Mouse (Mus musculus): ENCODE measurements around the gene Kptn.

Kptn gene

DNA sequence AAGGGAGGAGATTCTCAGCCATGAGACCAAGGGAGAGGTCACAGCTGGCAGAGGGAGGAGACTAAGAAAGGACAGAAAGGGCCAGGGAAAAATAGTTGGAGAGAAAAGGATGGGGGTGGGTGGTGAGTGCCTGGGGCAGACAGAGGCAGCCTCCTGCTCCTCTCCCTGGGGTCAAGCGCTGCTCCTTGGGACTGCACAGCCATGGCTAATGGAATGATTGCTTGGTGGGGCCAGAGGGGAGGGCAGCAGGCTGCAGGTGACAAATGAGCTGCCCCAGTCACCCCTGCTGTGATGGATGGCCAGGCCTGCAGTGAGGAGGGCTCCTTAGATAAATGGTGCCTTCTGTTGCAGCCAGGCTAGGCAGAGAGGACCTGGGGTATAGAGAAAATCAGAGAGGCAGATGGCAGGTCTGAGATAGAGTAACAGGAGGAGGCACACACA lies 52.5 kb downstream of the Kptn start:
- peak; percentile 67 for DNase-seq

DNA sequence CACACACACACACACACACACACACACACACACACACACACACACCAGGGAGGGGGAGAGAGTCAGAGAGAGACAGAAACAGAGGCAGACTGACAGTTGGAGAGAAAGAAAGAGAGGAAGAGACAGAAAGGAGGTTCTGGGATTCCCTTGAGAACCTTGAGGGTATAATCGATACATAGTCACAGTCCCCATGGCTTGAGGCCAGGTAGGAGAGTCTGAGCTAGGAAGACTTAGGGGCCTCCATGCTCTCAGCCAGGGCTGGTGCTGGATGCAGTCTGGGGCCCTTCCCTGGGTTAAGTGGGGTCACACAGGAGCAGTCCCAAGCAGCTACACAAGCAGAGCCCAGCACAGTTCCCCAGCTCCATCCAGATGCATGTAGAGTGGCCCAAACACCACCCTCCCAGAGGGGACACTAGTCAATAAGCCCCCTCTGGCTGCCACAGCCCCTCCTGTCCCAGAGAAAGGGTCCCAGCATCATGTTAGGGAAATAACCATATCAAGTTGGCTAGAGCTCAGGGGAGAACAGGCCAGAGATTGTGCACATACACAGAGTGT lies 53.0 kb downstream of the Kptn start:
- DNase-seq = no peak

DNA sequence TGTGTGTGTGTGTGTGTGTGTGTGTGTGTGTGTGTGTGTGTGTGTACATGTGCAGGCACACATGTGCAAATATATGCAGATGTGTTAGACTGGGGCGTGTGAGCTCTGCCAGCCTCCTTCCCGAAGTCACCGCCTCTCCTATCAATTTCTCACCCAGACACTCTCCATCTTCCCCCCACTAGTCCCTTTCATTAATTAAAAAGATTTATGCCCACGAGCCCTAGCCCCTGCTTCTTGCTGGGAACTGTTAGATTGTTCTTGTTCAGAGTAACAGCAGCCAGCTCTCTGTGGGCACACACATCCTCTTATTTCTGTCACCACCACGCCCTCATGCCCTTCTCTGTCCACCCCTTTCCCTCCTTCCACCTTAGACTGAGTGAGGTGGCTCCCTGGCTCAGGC lies 53.5 kb downstream of the Kptn start:
- no peak for DNase-seq

DNA sequence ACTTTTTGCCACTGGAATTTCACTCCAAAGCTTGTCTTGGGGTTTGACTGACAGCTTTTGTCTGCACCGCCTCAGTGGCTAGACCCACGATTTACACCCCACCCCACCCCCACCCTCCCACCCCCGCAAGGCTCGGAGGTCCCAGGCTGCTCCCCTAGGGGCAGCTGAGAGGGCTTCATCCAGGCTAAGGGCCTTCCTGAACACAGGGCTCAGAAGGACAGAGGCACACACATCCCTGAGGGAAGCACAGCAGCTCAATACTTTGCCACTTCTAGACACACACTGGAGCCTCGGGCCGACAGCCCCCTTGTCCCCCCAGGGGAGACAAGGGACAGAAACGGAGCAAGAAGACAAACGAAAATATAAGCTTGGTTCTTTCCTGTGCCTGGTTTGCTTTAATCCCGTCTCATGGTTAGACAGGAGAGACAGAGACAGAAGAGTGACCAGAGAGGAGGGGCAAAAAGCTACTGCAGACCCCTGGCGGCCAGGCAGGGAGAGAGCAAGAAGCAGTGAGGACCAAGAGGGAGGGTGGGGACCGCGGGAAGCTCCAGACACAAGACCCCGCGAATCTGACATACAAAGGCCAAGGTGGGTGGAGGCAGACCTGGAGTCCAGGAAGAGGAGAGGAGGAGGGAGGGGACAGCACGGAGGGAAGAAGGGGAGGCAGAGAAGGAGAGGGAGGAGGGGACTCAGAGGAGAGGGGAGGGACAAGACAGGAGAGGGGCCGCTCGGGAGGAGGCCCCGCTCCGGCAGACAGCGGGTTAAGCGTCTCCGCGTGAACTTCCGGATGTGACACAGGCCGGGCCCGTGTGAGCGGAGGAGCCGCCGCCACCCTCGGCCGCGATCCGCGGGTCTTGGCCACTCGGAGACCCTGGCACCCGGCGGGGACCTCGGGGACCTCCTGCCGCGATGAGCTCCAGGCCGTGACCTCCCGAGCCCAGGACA lies 55.2 kb downstream of the Kptn start, which contains the start of gene Meis3:
Meis3 (plus strand) TSS at position 494 of the 945 bp plus-strand sequence.
- peak; percentile 65 for DNase-seq

DNA sequence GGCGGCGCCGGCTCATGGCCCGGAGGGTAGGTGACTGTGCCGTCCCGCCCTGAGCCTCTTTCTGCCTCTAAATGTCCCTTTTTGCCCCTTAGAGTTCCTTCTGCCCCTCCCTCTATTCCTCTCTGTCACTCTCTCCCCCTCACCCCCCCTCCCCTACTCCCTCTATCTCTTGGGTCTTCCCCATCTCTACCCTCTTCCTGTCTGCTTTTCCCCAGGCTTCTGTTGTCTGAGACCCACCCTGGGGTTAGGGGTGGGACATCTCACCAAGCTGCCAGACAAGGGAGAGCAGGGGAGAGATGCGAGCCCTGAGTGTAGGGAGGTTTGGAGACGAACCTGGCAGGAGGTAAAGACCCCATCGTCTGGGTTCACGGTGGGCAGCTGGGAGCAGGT lies 55.8 kb downstream of the Kptn start:
- no peak for DNase-seq
